ENCODE assay signal across 16 mouse cellular contexts in genomic region chr11:119666567-119667108, GRCm38 (mm10).
A peak's percentile ranks its signal among the peaks of the same experiment; 100 is the strongest.
DNase-seq lines count a peak whose midpoint lies in the region; ATAC-seq lines count a peak whose summit lies in the region.
"Had no signal": no experiment of that assay in that cellular context is flagged by ENCODE, and none has a peak within 500 bp of the region (broad histone marks: within the 10 kb centered on the region; RNA-seq: fewer than 3 reads in every experiment).

No protein-coding gene starts in this region.

- no peak overlapping the region for H3K9ac ChIP-seq in heart, embryonic 11.5 days (ENCODE audit: low read depth, low read length)
- no peak overlapping the region for H3K9ac ChIP-seq in limb, embryonic 15.5 days
- H3K9ac ChIP-seq: embryonic facial prominence, embryonic 13.5 days; limb, embryonic 12.5 days had no signal

- DNase-seq in heart, postnatal 14 days, result no peak
- peak; percentile 39 for DNase-seq in lung, postnatal 10 days
- no peak for DNase-seq in lung, postnatal 36 days
- peak; percentile 51 for DNase-seq in yolk sac, embryonic 10.5 days (ENCODE audit: low spot score)
- DNase-seq in left cerebral cortex, postnatal 14 days (ENCODE audit: low spot score in 2 of 2), result no peak
- DNase-seq: adrenal gland, postnatal 14 days; cerebellum, adult 2 months; kidney, adult 11 months; thymus, postnatal 14 days had no signal

- no peak overlapping the region for H3K4me3 ChIP-seq in heart, embryonic 11.5 days (ENCODE audit: low read depth, low read length)
- H3K4me3 ChIP-seq in limb, embryonic 15.5 days, result no peak overlapping the region
- H3K4me3 ChIP-seq: embryonic facial prominence, embryonic 13.5 days; layer of hippocampus, adult 2 months; limb, embryonic 12.5 days; megakaryocyte, embryonic 14.5 days had no signal

- H3K36me3 ChIP-seq in heart, embryonic 11.5 days (ENCODE audit: control insufficient read depth, insufficient read depth, low read length), result no peaks in the 10 kb centered on the region
- no peaks in the 10 kb centered on the region for H3K36me3 ChIP-seq in limb, embryonic 15.5 days
- H3K36me3 ChIP-seq: embryonic facial prominence, embryonic 13.5 days; limb, embryonic 12.5 days had no signal

- H3K4me1 ChIP-seq in heart, embryonic 11.5 days (ENCODE audit: control insufficient read depth, insufficient read depth, low read length), result peaks cover 50% of the 10 kb centered on the region
- peaks cover 26% of the 10 kb centered on the region; the same call in 1 of the 2 replicates for H3K4me1 ChIP-seq in limb, embryonic 15.5 days

- intact Hi-C loops in heart, postnatal 14 days (cut with DNase I), result no loop called here
- intact Hi-C loops in left cerebral cortex, postnatal 14 days (cut with DNase I), result no loop called here

- no peaks in the 10 kb centered on the region for H3K9me3 ChIP-seq in heart, embryonic 11.5 days (replicated peaks; ENCODE audit: control insufficient read depth, low read length)
- no peaks in the 10 kb centered on the region for H3K9me3 ChIP-seq in limb, embryonic 15.5 days
- H3K9me3 ChIP-seq: embryonic facial prominence, embryonic 13.5 days; limb, embryonic 12.5 days; megakaryocyte, embryonic 14.5 days had no signal

- H3K27ac ChIP-seq in heart, embryonic 11.5 days (ENCODE audit: low read depth, low read length), result peak overlapping the region; percentile 63
- no peak overlapping the region for H3K27ac ChIP-seq in limb, embryonic 15.5 days
- H3K27ac ChIP-seq: embryonic facial prominence, embryonic 13.5 days; layer of hippocampus, adult 2 months; limb, embryonic 12.5 days had no signal

- ATAC-seq in heart, embryonic 11.5 days (replicated peaks; ENCODE audit: insufficient number of reproducible peaks, low FRiP score, low TSS enrichment), result 0 out of 2 replicates have a peak, but pooled peaks have one; percentile 57
- ATAC-seq in limb, embryonic 15.5 days (ENCODE audit: insufficient number of reproducible peaks, low FRiP score, low TSS enrichment, low read depth), result peak; percentile 53; the same call in 1 of the 2 replicates
- ATAC-seq in monocyte, adult 5-6 weeks (replicated peaks; ENCODE audit: insufficient number of reproducible peaks, low FRiP score, low TSS enrichment, poor library complexity, severe bottlenecking), result no peak

- H3K27me3 ChIP-seq in heart, embryonic 11.5 days (ENCODE audit: control insufficient read depth, insufficient read depth, low read length), result no peaks in the 10 kb centered on the region
- no peaks in the 10 kb centered on the region for H3K27me3 ChIP-seq in limb, embryonic 15.5 days
- H3K27me3 ChIP-seq: embryonic facial prominence, embryonic 13.5 days; limb, embryonic 12.5 days had no signal

- WGBS in heart, embryonic 11.5 days (ENCODE audit: insufficient replicate concordance), result 12% methylated on average over 2 of the region's 2 CpGs
- WGBS in limb, embryonic 15.5 days, result 32% methylated on average over 2 of the region's 2 CpGs

- H3K4me2 ChIP-seq in heart, embryonic 11.5 days, result no peak overlapping the region
- H3K4me2 ChIP-seq in limb, embryonic 15.5 days, result no peak overlapping the region
- H3K4me2 ChIP-seq: embryonic facial prominence, embryonic 13.5 days; limb, embryonic 12.5 days had no signal

Comparison
In these comparisons a context has a peak if more than half of its experiments do, and no peak if none do; other contexts are left out.
1. DNase-seq: peak in lung, postnatal 10 days (single experiment) and yolk sac, embryonic 10.5 days (single experiment); none in heart, postnatal 14 days (0 of 2), lung, postnatal 36 days (single experiment) and left cerebral cortex, postnatal 14 days (0 of 2).